Mouse (Mus musculus) lung, adult 2 months (tissue): ENCODE results near the gene Cyth4.

Experiments
- CTCF ChIP-seq: fragments of 200-500 bp; IDR thresholded peaks from 2 replicates; pipeline ENCODE4 v1.5.1; 2011; ENCODE audit warnings: mild to moderate bottlenecking, low read length, control low read depth; ENCODE audit not compliant: insufficient read depth
- POLR2A ChIP-seq: fragments of 200-500 bp; IDR thresholded peaks from 2 replicates; pipeline ENCODE4 v1.6.1; 2011; ENCODE audit warnings: low read depth, mild to moderate bottlenecking, control low read depth, low read length, borderline replicate concordance; ENCODE audit errors: extremely low read depth

- TF ChIP-seq CTCF (no peak), POLR2A (no peak)
Observed at GRCm38 (mm10) chr15:78585404-78585803, 11.4 kb upstream of the Cyth4 start.
